Mouse (Mus musculus) heart, embryonic 15.5 days (tissue): ENCODE results near the gene Bad. TPM values are rescaled to one million over a fixed set of nuclear protein-coding genes. Genes with fewer than 3 reads are reported as not detected.
A peak's percentile ranks its signal among the peaks of the same experiment; 100 is the strongest.
"Not testable (repeated sequence)": the region's sequence is repeated elsewhere in the genome, so short reads cannot be mapped to it uniquely, and the experiment has no call there.

Experiments used
- ATAC-seq: fragments of 200-750 bp; cut with Nextera tagmentation; replicated peaks from 2 replicates; pipeline ENCODE4 v1.8.0; 2017; ENCODE audit warnings: low read depth, moderate TSS enrichment; ENCODE audit not compliant: insufficient number of reproducible peaks, insufficient read depth, low FRiP score
- H3K27ac ChIP-seq: fragments of 300-500 bp; sonication (generic); 2 replicates; pipeline ENCODE4 v1.5.1; 2015; ENCODE audit warnings: mild to moderate bottlenecking, inconsistent platforms
- H3K27me3 ChIP-seq: fragments of 300-500 bp; sonication (generic); 2 replicates; pipeline ENCODE4 v1.6.1; 2015; ENCODE audit warnings: inconsistent platforms
- H3K36me3 ChIP-seq: fragments of 300-500 bp; sonication (generic); 2 replicates; pipeline ENCODE4 v1.6.1; 2015; ENCODE audit warnings: mild to moderate bottlenecking, inconsistent platforms
- H3K4me1 ChIP-seq: fragments of 300-500 bp; sonication (generic); replicated peaks from 2 replicates; pipeline ENCODE4 v1.6.1; 2015; ENCODE audit warnings: inconsistent platforms
- H3K4me2 ChIP-seq: fragments of 300-500 bp; sonication (generic); 2 replicates; pipeline ENCODE4 v1.6.1; 2015; ENCODE audit warnings: inconsistent platforms, mild to moderate bottlenecking, moderate library complexity
- H3K4me3 ChIP-seq: fragments of 300-500 bp; sonication (generic); 2 replicates; pipeline ENCODE4 v1.5.1; 2015; ENCODE audit warnings: mild to moderate bottlenecking, inconsistent platforms
- H3K9ac ChIP-seq: fragments of 300-500 bp; sonication (generic); 2 replicates; pipeline ENCODE4 v1.6.1; 2015; ENCODE audit warnings: mild to moderate bottlenecking, inconsistent platforms
- H3K9me3 ChIP-seq: fragments of 300-500 bp; sonication (generic); replicated peaks from 2 replicates; pipeline ENCODE4 v1.6.1; 2016; ENCODE audit warnings: inconsistent platforms
- WGBS: fragments of 180-500 bp; shearing (Covaris S2); methylation state at CpG from one replicate; pipeline ENCODE4 v1.1.7; 2015; ENCODE audit warnings: mixed read lengths; 5-methylcytosine and 5-hydroxymethylcytosine counted together
- polyA plus RNA-seq: library from polyadenylated mRNA; unstranded; fragments of >200 nt; fragmentation: Nextera tagmentation; extraction: Ambion mirVana; gene quantifications from 2 replicates; pipeline ENCODE4 v1.2.1, GENCODE M21; 2015

Gene Bad
- polyA plus RNA-seq, 1 experiment from 2014 or later, result 55.6 TPM

- WGBS, result 82% methylated on average over 7 of the region's 7 CpGs
- H3K9me3 ChIP-seq, result no peaks in the 10 kb centered on the region
- peak overlapping the region; percentile 100; the same call in 1 of the 2 replicates for H3K27ac ChIP-seq
- H3K4me3 ChIP-seq, result peak overlapping the region; percentile 80
- H3K36me3 ChIP-seq, result peaks cover 41% of the 10 kb centered on the region
- ATAC-seq, result no peak
- peak overlapping the region; percentile 83 for H3K4me2 ChIP-seq
- peaks cover 30% of the 10 kb centered on the region for H3K4me1 ChIP-seq
- H3K27me3 ChIP-seq, result no peaks in the 10 kb centered on the region
- peak overlapping the region; percentile 76; the same call in 1 of the 2 replicates for H3K9ac ChIP-seq
Measured at GRCm38 (mm10) chr19:6907811-6908540, 33.7 kb upstream of the Bad start.

GRCm38 (mm10) chr19:6909021-6909420, 32.6 kb upstream of the Bad start:
- WGBS, result 6% methylated on average over 11 of the region's 11 CpGs
- peak overlapping the region; percentile 83 for H3K4me2 ChIP-seq
- peaks cover 30% of the 10 kb centered on the region for H3K4me1 ChIP-seq
- no peaks in the 10 kb centered on the region for H3K9me3 ChIP-seq
- H3K27me3 ChIP-seq, result no peaks in the 10 kb centered on the region
- H3K4me3 ChIP-seq, result peak overlapping the region; percentile 80
- ATAC-seq, result no peak
- H3K36me3 ChIP-seq, result peaks cover 51% of the 10 kb centered on the region
- peak overlapping the region; percentile 100 for H3K27ac ChIP-seq
- peak overlapping the region; percentile 76 for H3K9ac ChIP-seq

GRCm38 (mm10) chr19:6909507-6910289, 32.0 kb upstream of the Bad start, which contains the start of the genes Trmt112 and Prdx5:
Gene Trmt112 (plus strand): TSS chr19:6909698.
Gene Prdx5 (minus strand): TSS chr19:6910106.
- no peaks in the 10 kb centered on the region for H3K27me3 ChIP-seq
- under 1% methylated on average over 65 of the region's 65 CpGs for WGBS

GRCm38 (mm10) chr19:6910306-6910705, 31.4 kb upstream of the Bad start:
- Histone ChIP-seq H3K4me1 (peaks cover 34% of the 10 kb centered on the region), H3K9ac (peak overlapping the region; percentile 76), H3K36me3 (peaks cover 48% of the 10 kb centered on the region), H3K4me3 (peak overlapping the region; percentile 80), H3K4me2 (peak overlapping the region; percentile 83), H3K27ac (peak overlapping the region; percentile 100)
- not testable (repeated sequence) for H3K27me3 ChIP-seq, H3K9me3 ChIP-seq
- ATAC-seq, result peak; percentile 32
- under 1% methylated on average over 30 of the region's 30 CpGs for WGBS

More at GRCm38 (mm10) chr19:6909507-6910289, 32.0 kb upstream of the Bad start, which contains the start of the genes Trmt112 and Prdx5:
- H3K9ac ChIP-seq, result peak within 1 kb of the TSS; percentile 76
- peak within 1 kb of the TSS; percentile 80 for H3K4me3 ChIP-seq
- H3K9me3 ChIP-seq, result no peaks in the 10 kb centered on the region
- peak within 1 kb of the TSS; percentile 100 for H3K27ac ChIP-seq
- peak; percentile 90 for ATAC-seq
- H3K4me2 ChIP-seq, result peak within 1 kb of the TSS; percentile 83
- H3K4me1 ChIP-seq, result peaks cover 30% of the 10 kb centered on the region
- peaks cover 54% of the 10 kb centered on the region for H3K36me3 ChIP-seq

DNA sequence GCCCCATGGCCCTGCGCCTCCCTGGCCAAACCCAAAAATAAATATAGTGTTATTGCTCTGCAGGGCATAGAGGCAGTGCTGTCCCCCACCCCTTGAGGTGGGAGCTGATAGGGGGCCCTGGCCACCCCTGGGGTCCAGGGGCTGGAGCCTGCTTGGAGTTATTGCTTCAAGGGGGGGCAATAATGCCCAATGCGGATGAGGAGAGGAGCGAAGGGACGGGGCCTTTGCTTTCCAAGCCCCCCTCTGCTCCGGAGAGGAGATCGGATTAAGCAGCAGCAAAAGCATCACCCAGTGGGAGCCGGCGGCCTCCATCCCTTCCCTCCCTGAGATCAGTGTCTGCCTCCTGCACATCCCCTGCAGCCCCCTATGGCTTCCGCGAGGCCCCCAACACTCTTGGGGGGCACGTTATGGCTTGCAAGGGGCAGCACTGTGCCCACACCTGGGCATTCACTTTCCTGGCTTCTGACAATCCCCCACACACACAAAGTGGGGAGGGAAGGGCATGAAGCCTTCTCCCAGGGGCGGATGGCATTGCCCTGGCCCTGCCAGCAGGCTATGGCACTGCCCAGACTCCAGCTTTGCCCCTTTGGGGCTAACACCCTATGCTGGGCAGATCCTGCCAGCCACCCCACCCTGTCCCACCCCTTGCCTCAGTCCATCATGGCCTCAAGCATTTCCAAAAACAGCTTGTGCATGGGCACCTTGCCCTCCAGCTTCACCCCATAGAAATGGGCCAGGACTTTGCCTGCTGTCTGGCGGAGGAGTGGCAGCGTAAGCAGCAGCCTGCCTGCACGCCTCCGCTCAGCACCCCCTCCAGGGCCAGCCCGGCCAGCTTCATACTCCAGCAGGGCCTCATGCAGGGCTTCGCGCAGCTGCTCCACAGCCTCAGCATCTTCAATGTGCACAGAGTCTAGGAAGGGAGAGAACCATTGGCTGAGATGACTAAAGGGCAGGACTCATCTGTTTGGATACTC, 30.3 kb upstream of the Bad start:
- Histone ChIP-seq H3K9me3 (no peaks in the 10 kb centered on the region), H3K27me3 (no peaks in the 10 kb centered on the region), H3K36me3 (peaks cover 39% of the 10 kb centered on the region), H3K27ac (0 out of 2 replicates have a peak overlapping the region, but pooled peaks have one; percentile 32), H3K9ac (0 out of 2 replicates have a peak overlapping the region, but pooled peaks have one; percentile 10), H3K4me3 (peak overlapping the region; percentile 21), H3K4me1 (peaks cover 34% of the 10 kb centered on the region), H3K4me2 (peak overlapping the region; percentile 83)
- WGBS, result 81% methylated on average over 19 of the region's 19 CpGs
- no peak for ATAC-seq

GRCm38 (mm10) chr19:6912205-6912970, 29.3 kb upstream of the Bad start:
- Histone ChIP-seq H3K4me3 (no peak overlapping the region), H3K9ac (no peak overlapping the region), H3K36me3 (peaks cover 32% of the 10 kb centered on the region), H3K27ac (no peak overlapping the region), H3K9me3 (no peaks in the 10 kb centered on the region), H3K4me1 (peaks cover 29% of the 10 kb centered on the region), H3K27me3 (no peaks in the 10 kb centered on the region), H3K4me2 (no peak overlapping the region)
- 89% methylated on average over 15 of the region's 15 CpGs for WGBS
- ATAC-seq, result no peak

DNA sequence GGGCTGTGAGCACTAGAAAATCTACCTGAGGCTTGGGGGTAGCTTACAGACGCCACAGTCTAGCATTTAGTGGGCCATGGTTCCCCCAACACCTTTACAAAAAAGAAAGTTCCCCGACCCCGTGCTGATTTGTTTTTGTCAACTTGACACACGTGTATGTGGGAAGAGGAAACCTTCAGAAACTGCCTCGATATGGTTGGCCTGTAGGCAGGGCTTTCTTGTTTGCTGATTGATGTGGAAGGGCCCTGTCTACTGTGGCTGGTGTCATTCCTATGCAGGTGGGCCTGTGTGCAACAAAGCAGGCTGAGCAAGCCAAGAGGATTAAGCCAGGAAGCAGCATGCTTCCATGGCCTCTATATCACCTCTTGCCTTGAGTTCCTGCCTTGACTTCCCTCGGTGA, 28.6 kb upstream of the Bad start:
- Histone ChIP-seq H3K9me3 (no peaks in the 10 kb centered on the region), H3K4me1 (peaks cover 23% of the 10 kb centered on the region), H3K27me3 (no peaks in the 10 kb centered on the region), H3K4me3 (no peak overlapping the region), H3K27ac (no peak overlapping the region), H3K36me3 (peaks cover 32% of the 10 kb centered on the region), H3K4me2 (no peak overlapping the region), H3K9ac (no peak overlapping the region)
- ATAC-seq, result no peak
- 86% methylated on average over 6 of the region's 6 CpGs for WGBS

GRCm38 (mm10) chr19:6913991-6914390, 27.7 kb upstream of the Bad start:
- Histone ChIP-seq H3K27ac (no peak overlapping the region), H3K4me1 (peaks cover 14% of the 10 kb centered on the region), H3K4me2 (no peak overlapping the region), H3K27me3 (no peaks in the 10 kb centered on the region), H3K36me3 (peaks cover 36% of the 10 kb centered on the region), H3K9me3 (no peaks in the 10 kb centered on the region), H3K9ac (no peak overlapping the region), H3K4me3 (no peak overlapping the region)
- ATAC-seq, result no peak
- 79% methylated on average over 11 of the region's 11 CpGs for WGBS

- no peak for ATAC-seq
- WGBS, result 92% methylated on average over 9 of the region's 9 CpGs
- H3K4me2 ChIP-seq, result no peak overlapping the region
- no peak overlapping the region for H3K9ac ChIP-seq
- H3K9me3 ChIP-seq, result no peaks in the 10 kb centered on the region
- no peaks in the 10 kb centered on the region for H3K27me3 ChIP-seq
- peaks cover 37% of the 10 kb centered on the region for H3K36me3 ChIP-seq
- H3K27ac ChIP-seq, result no peak overlapping the region
- no peak overlapping the region for H3K4me3 ChIP-seq
- H3K4me1 ChIP-seq, result peaks cover 20% of the 10 kb centered on the region
Measured at GRCm38 (mm10) chr19:6914540-6914939, 27.1 kb upstream of the Bad start.

GRCm38 (mm10) chr19:6915276-6915675, 26.4 kb upstream of the Bad start:
- Histone ChIP-seq H3K4me3 (no peak overlapping the region), H3K27me3 (no peaks in the 10 kb centered on the region), H3K36me3 (peaks cover 40% of the 10 kb centered on the region), H3K4me1 (peaks cover 27% of the 10 kb centered on the region), H3K27ac (no peak overlapping the region), H3K9me3 (no peaks in the 10 kb centered on the region), H3K9ac (no peak overlapping the region), H3K4me2 (no peak overlapping the region)
- no peak for ATAC-seq
- WGBS, result 43% methylated on average over 4 of the region's 4 CpGs
